ENCODE assay signal across 9 mouse cellular contexts in the genomic region with DNA sequence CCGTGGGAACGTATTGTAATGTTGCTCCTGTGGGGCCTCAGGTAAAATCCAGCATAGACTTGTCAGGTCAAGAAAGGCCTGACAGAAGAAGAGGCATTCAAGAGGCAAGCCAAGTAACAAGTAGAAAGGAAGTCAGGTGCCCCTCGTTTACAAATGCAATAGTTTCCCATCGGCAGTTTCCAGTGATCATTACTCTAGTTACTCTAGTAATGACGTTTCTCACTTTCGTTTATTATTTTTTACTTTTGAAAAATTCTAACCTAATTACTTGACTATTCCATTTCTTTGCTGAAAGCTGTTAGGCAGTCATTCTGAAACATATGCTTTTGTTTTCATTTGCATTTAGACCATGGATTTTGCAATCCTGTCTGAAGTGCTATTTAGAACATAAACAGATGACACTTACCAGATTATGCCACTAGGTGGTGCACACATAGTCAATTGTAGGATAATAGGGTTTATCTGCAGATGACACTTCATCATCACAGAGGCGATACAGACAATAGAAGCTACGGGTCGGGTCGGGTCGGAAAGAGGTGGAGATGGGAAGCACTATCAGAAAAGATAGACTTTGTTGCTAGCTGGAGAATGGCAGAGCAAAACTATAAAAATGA.
DNase-seq lines count a peak whose midpoint lies in the region; ATAC-seq and TF ChIP-seq lines count a peak whose summit lies in the region.
"Had no signal": no experiment of that assay in that cellular context is flagged by ENCODE, and none has a peak within 500 bp of the region (broad histone marks: within the 10 kb centered on the region; RNA-seq: fewer than 3 reads in every experiment).

No protein-coding gene starts in this region.

- H3K36me3 ChIP-seq in kidney, embryonic 16.5 days (ENCODE audit: insufficient read depth, low read length) = no peaks in the 10 kb centered on the region
- no peaks in the 10 kb centered on the region for H3K36me3 ChIP-seq in forebrain, postnatal 0 days (ENCODE audit: insufficient read depth)
- H3K36me3 ChIP-seq: embryonic facial prominence, embryonic 12.5 days; limb, embryonic 13.5 days had no signal

- H3K4me3 ChIP-seq in kidney, embryonic 16.5 days (ENCODE audit: low read length) = no peak overlapping the region
- H3K4me3 ChIP-seq in forebrain, postnatal 0 days (ENCODE audit: low read depth, low read length) = no peak overlapping the region
- H3K4me3 ChIP-seq: embryonic facial prominence, embryonic 12.5 days; limb, embryonic 13.5 days had no signal

- ATAC-seq in kidney, embryonic 16.5 days (ENCODE audit: low FRiP score, low TSS enrichment) = no peak
- ATAC-seq in forebrain, postnatal 0 days = peak; percentile 75

- H3K27me3 ChIP-seq in kidney, embryonic 16.5 days (ENCODE audit: insufficient read depth, low read length) = no peaks in the 10 kb centered on the region
- H3K27me3 ChIP-seq in forebrain, postnatal 0 days (ENCODE audit: insufficient read depth, low read length) = no peaks in the 10 kb centered on the region
- H3K27me3 ChIP-seq: embryonic facial prominence, embryonic 12.5 days; limb, embryonic 13.5 days had no signal

- H3K9ac ChIP-seq in kidney, embryonic 16.5 days (replicated peaks; ENCODE audit: low read length) = no peak overlapping the region
- no peak overlapping the region for H3K9ac ChIP-seq in forebrain, postnatal 0 days
- H3K9ac ChIP-seq: embryonic facial prominence, embryonic 12.5 days; limb, embryonic 13.5 days had no signal

- peak; percentile 85 for TF ChIP-seq CTCF in forebrain, postnatal 0 days (IDR thresholded peaks at IDR 0.05; ENCODE audit: low read depth)

- no peaks in the 10 kb centered on the region for H3K9me3 ChIP-seq in kidney, embryonic 16.5 days (ENCODE audit: low read length)
- H3K9me3 ChIP-seq in forebrain, postnatal 0 days (ENCODE audit: low read length) = no peaks in the 10 kb centered on the region
- H3K9me3 ChIP-seq: embryonic facial prominence, embryonic 12.5 days; limb, embryonic 13.5 days had no signal

- H3K4me2 ChIP-seq in kidney, embryonic 16.5 days (replicated peaks; ENCODE audit: low read depth, low read length) = no peak overlapping the region
- H3K4me2 ChIP-seq in forebrain, postnatal 0 days (ENCODE audit: low read depth) = peak overlapping the region; percentile 24; the same call in 1 of the 2 replicates
- H3K4me2 ChIP-seq: embryonic facial prominence, embryonic 12.5 days; limb, embryonic 13.5 days had no signal

- H3K27ac ChIP-seq in kidney, embryonic 16.5 days (ENCODE audit: low read length) = no peak overlapping the region
- no peak overlapping the region for H3K27ac ChIP-seq in forebrain, postnatal 0 days (ENCODE audit: low read depth, low read length)
- H3K27ac ChIP-seq: embryonic facial prominence, embryonic 12.5 days; limb, embryonic 13.5 days had no signal

- H3K4me1 ChIP-seq in kidney, embryonic 16.5 days (ENCODE audit: insufficient read depth, low read length) = no peaks in the 10 kb centered on the region
- H3K4me1 ChIP-seq in forebrain, postnatal 0 days (ENCODE audit: insufficient read depth) = no peaks in the 10 kb centered on the region
- H3K4me1 ChIP-seq: embryonic facial prominence, embryonic 12.5 days; limb, embryonic 13.5 days had no signal

- DNase-seq in kidney, adult 8-10 months = peak; percentile 4 to 23
- DNase-seq in B cell, adult 2 months = peak; percentile 58 to 66
- peak; percentile 18 for DNase-seq in MEL-GATA-1-ER (ENCODE audit: extremely low read depth, low read depth)
- peak; percentile 75 for DNase-seq in forebrain, postnatal 0 days
- DNase-seq in lung, postnatal 14 days = peak; percentile 57
- peak; percentile 5 for DNase-seq in yolk sac, embryonic 10.5 days (ENCODE audit: low spot score)

- 65% methylated on average over 11 of the region's 11 CpGs for WGBS in kidney, embryonic 16.5 days
- 61% methylated on average over 11 of the region's 11 CpGs for WGBS in forebrain, postnatal 0 days

Comparison
In these comparisons a context has a peak if more than half of its experiments do, and no peak if none do; other contexts are left out.
1. DNase-seq: peak in every context shown above with its lines; median percentile 75 in forebrain, postnatal 0 days; 62 in B cell, adult 2 months; 57 in lung, postnatal 14 days; 18 in MEL-GATA-1-ER; 14 in kidney, adult 8-10 months; 5 in yolk sac, embryonic 10.5 days.